In genomic region chr19:47280894-47281293, GRCm38 (mm10) we compare ENCODE assay signal across 9 mouse cellular contexts.
A peak's percentile ranks its signal among the peaks of the same experiment; 100 is the strongest.
DNase-seq lines count a peak whose midpoint lies in the region; ATAC-seq and TF ChIP-seq lines count a peak whose summit lies in the region.
"Had no signal": no experiment of that assay in that cellular context is flagged by ENCODE, and none has a peak within 500 bp of the region (broad histone marks: within the 10 kb centered on the region; RNA-seq: fewer than 3 reads in every experiment).

No protein-coding gene starts in this region.

- ATAC-seq in limb, embryonic 14.5 days (ENCODE audit: low FRiP score, low read depth): no peak

- H3K27me3 ChIP-seq in limb, embryonic 14.5 days (ENCODE audit: control insufficient read depth, insufficient read depth, low read length): no peaks in the 10 kb centered on the region
- no peaks in the 10 kb centered on the region for H3K27me3 ChIP-seq in limb, embryonic 10.5 days (ENCODE audit: low read depth, poor library complexity, severe bottlenecking)

- no peak for TF ChIP-seq POLR2A in limb, embryonic 14.5 days (IDR thresholded peaks at IDR 0.05; ENCODE audit: borderline replicate concordance, extremely low read depth, insufficient read depth, insufficient read length)

- WGBS in limb, embryonic 14.5 days: 85% methylated on average over 9 of the region's 9 CpGs
- WGBS in limb, embryonic 10.5 days: 90% methylated on average over 9 of the region's 9 CpGs

- no peak overlapping the region for H3K4me3 ChIP-seq in limb, embryonic 14.5 days (replicated peaks; ENCODE audit: low read length)
- no peak overlapping the region for H3K4me3 ChIP-seq in limb, embryonic 10.5 days

- H3K4me2 ChIP-seq in limb, embryonic 14.5 days (replicated peaks; ENCODE audit: low read depth, low read length, severe bottlenecking): no peak overlapping the region

- no peak for DNase-seq in limb, embryonic 14.5 days (ENCODE audit: low spot score)
- no peak for DNase-seq in limb, embryonic 10.5 days (ENCODE audit: low spot score)
- DNase-seq in gastrocnemius, postnatal 10 days: peak; percentile 43
- peak; percentile 67 for DNase-seq in heart, postnatal 10 days
- peak; percentile 32 for DNase-seq in lung, postnatal 14 days
- DNase-seq in B cell, adult 2 months: no peak
- no peak for DNase-seq in left cerebral cortex, adult 8-10 months (ENCODE audit: low spot score in 2 of 2)
- DNase-seq in natural killer cell, adult 2 months (ENCODE audit: low spot score in 2 of 2): no peak

- H3K36me3 ChIP-seq in limb, embryonic 14.5 days (ENCODE audit: control insufficient read depth, insufficient read depth, low read length): peaks cover 92% of the 10 kb centered on the region
- H3K36me3 ChIP-seq in limb, embryonic 10.5 days: peaks cover 100% of the 10 kb centered on the region
- H3K36me3 ChIP-seq: G1E had no signal

- no peak overlapping the region for H3K9ac ChIP-seq in limb, embryonic 14.5 days (ENCODE audit: low read depth, low read length, severe bottlenecking)

- intact Hi-C loops in heart, postnatal 10 days (cut with DNase I): loop anchor here (2.0 kb wide), 1 partner anchor 14 kb away; no protein-coding TSS in a partner anchor

- H3K4me1 ChIP-seq in limb, embryonic 14.5 days (ENCODE audit: control insufficient read depth, insufficient read depth, low read length): no peaks in the 10 kb centered on the region; the same call in 1 of the 2 replicates
- no peaks in the 10 kb centered on the region for H3K4me1 ChIP-seq in limb, embryonic 10.5 days

- no peaks in the 10 kb centered on the region for H3K9me3 ChIP-seq in limb, embryonic 14.5 days (ENCODE audit: control insufficient read depth, low read length)
- no peaks in the 10 kb centered on the region for H3K9me3 ChIP-seq in limb, embryonic 10.5 days (replicated peaks)
- H3K9me3 ChIP-seq: G1E had no signal

- H3K27ac ChIP-seq in limb, embryonic 14.5 days (replicated peaks; ENCODE audit: low read depth, low read length): peak overlapping the region; percentile 65; the same call in 1 of the 2 replicates
- no peak overlapping the region for H3K27ac ChIP-seq in limb, embryonic 10.5 days

Comparison
In these comparisons a context has a peak if more than half of its experiments do, and no peak if none do; other contexts are left out.
1. DNase-seq: peak in gastrocnemius, postnatal 10 days (single experiment), heart, postnatal 10 days (2 of 2) and lung, postnatal 14 days (single experiment); none in limb, embryonic 14.5 days (single experiment), limb, embryonic 10.5 days (single experiment), B cell, adult 2 months (0 of 2), left cerebral cortex, adult 8-10 months (0 of 2) and natural killer cell, adult 2 months (0 of 2).